Mouse (Mus musculus) liver, embryonic 16.5 days (tissue): ENCODE data around the gene 4930558C23Rik. TPM values are rescaled to one million over a fixed set of nuclear protein-coding genes. Genes with fewer than 3 reads are reported as not detected.
"Not testable (repeated sequence)": the region's sequence is repeated elsewhere in the genome, so short reads cannot be mapped to it uniquely, and the experiment has no call there.

Experiments
- ATAC-seq: fragments of 200-750 bp; cut with Nextera tagmentation; 2 replicates; pipeline ENCODE4 v1.8.0; 2017; ENCODE audit warnings: low read depth, mild to moderate bottlenecking, moderate number of reproducible peaks, moderate library complexity
- H3K27ac ChIP-seq: fragments of 300-500 bp; sonication (generic); 2 replicates; pipeline ENCODE4 v1.5.1; 2014; ENCODE audit warnings: mild to moderate bottlenecking, low read length
- H3K27me3 ChIP-seq: fragments of 300-500 bp; sonication (generic); 2 replicates; pipeline ENCODE4 v1.6.1; 2014; ENCODE audit warnings: low read depth, low read length, mixed read lengths; ENCODE audit not compliant: control insufficient read depth, insufficient read depth
- H3K36me3 ChIP-seq: fragments of 300-500 bp; sonication (generic); 2 replicates; pipeline ENCODE4 v1.6.1; 2014; ENCODE audit warnings: mild to moderate bottlenecking; ENCODE audit not compliant: control insufficient read depth, insufficient read depth
- H3K4me1 ChIP-seq: fragments of 300-500 bp; sonication (generic); 2 replicates; pipeline ENCODE4 v1.6.1; 2014; ENCODE audit warnings: low read depth, low read length, mixed read lengths; ENCODE audit not compliant: control insufficient read depth
- H3K4me2 ChIP-seq: fragments of 300-500 bp; sonication (generic); 2 replicates; pipeline ENCODE4 v1.6.1; 2014; ENCODE audit warnings: low read depth, low read length, mixed read lengths
- H3K4me3 ChIP-seq: fragments of 300-500 bp; sonication (generic); 2 replicates; pipeline ENCODE4 v1.5.1; 2014; ENCODE audit warnings: low read depth, mild to moderate bottlenecking, low read length
- H3K9ac ChIP-seq: fragments of 300-500 bp; sonication (generic); 2 replicates; pipeline ENCODE4 v1.6.1; 2014; ENCODE audit warnings: low read depth, low read length
- H3K9me3 ChIP-seq: fragments of 300-500 bp; sonication (generic); replicated peaks from 2 replicates; pipeline ENCODE4 v1.6.1; 2016; ENCODE audit warnings: low read length; ENCODE audit not compliant: control insufficient read depth
- whole genome bisulfite sequencing: fragments of 180-500 bp; shearing (Covaris S2); extraction: QIAGEN DNeasy Blood & Tissue Kit; methylation state at CpG from one replicate; pipeline ENCODE4 v1.1.7; 2014; ENCODE audit not compliant: insufficient replicate concordance; 5-methylcytosine and 5-hydroxymethylcytosine counted together
- polyA plus RNA-seq: library from polyadenylated mRNA; unstranded; fragments of >200 nt; fragmentation: Nextera tagmentation; extraction: Ambion mirVana; gene quantifications from 2 replicates; pipeline ENCODE4 v1.2.1, GENCODE M21; 2015

4930558C23Rik gene
- polyA plus RNA-seq, 1 experiment from 2014 or later: not detected

- Histone ChIP-seq H3K4me3 (peak overlapping the region; percentile 66), H3K4me2 (peak overlapping the region; percentile 68)
- WGBS: 12% methylated on average over 7 of the region's 19 CpGs
- H3K36me3 ChIP-seq, ATAC-seq, H3K27me3 ChIP-seq, H3K27ac ChIP-seq, H3K9ac ChIP-seq, H3K9me3 ChIP-seq, H3K4me1 ChIP-seq: not testable (repeated sequence)
Measured at GRCm38 (mm10) chr3:95355911-95356544, 46.6 kb downstream of the 4930558C23Rik start.

- Histone ChIP-seq H3K27me3 (no peaks in the 10 kb centered on the region), H3K36me3 (peaks cover 39% of the 10 kb centered on the region), H3K9me3 (no peaks in the 10 kb centered on the region; the same call in 1 of the 2 replicates), H3K9ac (no peak overlapping the region), H3K4me1 (no peaks in the 10 kb centered on the region), H3K27ac (no peak overlapping the region), H3K4me3 (no peak overlapping the region), H3K4me2 (no peak overlapping the region)
- ATAC-seq: no peak
Measured at GRCm38 (mm10) chr3:95349491-95349890, 53.1 kb downstream of the 4930558C23Rik start.

- not testable (repeated sequence) for H3K27me3 ChIP-seq, ATAC-seq, H3K9me3 ChIP-seq, H3K4me2 ChIP-seq, H3K27ac ChIP-seq, H3K4me3 ChIP-seq, H3K9ac ChIP-seq, H3K4me1 ChIP-seq
- H3K36me3 ChIP-seq: peaks cover 38% of the 10 kb centered on the region
- WGBS: 85% methylated on average over 5 of the region's 5 CpGs
Measured at GRCm38 (mm10) chr3:95348343-95348742, 54.3 kb downstream of the 4930558C23Rik start.

DNA sequence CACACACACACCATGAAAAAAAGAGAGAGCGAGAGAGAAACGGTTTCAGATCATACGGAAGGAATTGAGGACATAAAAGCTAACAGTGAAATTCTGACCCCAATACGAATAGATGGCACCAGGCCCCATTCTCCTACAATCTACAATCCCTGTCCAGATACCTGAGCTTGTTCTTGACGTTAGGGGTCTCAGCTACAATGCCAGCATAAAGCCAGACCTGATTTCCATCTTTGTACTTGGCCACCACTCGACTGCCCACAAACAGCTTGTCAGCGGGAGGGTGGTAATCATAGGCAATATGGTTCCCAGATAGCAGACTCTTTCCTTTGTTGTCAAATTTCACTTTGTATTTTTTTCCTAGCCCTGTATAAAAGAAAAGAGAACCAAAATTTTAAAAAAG is 56.2 kb downstream of the 4930558C23Rik start:
- no peaks in the 10 kb centered on the region for H3K27me3 ChIP-seq
- H3K27ac ChIP-seq: no peak overlapping the region
- no peak overlapping the region for H3K9ac ChIP-seq
- no peak overlapping the region for H3K4me3 ChIP-seq
- ATAC-seq: no peak
- 80% methylated on average over 7 of the region's 7 CpGs for WGBS
- H3K36me3 ChIP-seq: peaks cover 40% of the 10 kb centered on the region
- no peaks in the 10 kb centered on the region for H3K4me1 ChIP-seq
- H3K9me3 ChIP-seq: no peaks in the 10 kb centered on the region; the same call in 1 of the 2 replicates
- H3K4me2 ChIP-seq: no peak overlapping the region

DNA sequence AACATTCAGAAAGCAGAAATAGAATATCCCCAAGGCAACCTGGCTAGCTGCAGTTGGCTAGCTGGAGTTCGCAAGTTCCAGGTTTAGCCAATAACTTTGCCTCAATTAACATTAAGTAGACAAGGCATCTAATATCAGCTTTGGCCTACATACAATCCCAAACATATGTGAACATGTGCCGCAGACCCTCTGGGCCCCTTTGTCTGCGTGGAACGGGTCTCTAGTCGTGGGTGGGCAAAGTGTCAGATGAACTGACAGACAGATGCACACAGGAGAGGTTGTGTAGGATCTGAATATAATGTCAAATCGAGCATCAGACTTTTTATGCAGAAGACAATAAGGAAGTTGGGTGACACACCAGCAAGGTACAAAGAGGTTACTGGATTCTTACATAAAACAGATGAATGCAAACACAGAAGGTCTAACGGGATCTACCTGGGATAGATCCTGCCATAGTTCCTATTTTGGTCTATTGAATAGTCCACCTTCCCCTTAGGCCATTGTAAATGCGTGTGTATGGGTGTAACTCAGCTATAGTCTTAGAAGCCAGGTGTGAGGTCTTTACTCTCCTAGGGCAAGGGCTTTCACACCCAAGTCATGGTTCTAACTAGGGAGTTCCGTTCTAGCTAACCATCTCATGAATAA is 59.2 kb downstream of the 4930558C23Rik start:
- H3K9ac ChIP-seq, H3K4me1 ChIP-seq, ATAC-seq, H3K4me3 ChIP-seq, H3K9me3 ChIP-seq, H3K27me3 ChIP-seq, H3K4me2 ChIP-seq, H3K27ac ChIP-seq: not testable (repeated sequence)
- H3K36me3 ChIP-seq: peaks cover 53% of the 10 kb centered on the region
- 82% methylated on average over 9 of the region's 9 CpGs for WGBS

DNA sequence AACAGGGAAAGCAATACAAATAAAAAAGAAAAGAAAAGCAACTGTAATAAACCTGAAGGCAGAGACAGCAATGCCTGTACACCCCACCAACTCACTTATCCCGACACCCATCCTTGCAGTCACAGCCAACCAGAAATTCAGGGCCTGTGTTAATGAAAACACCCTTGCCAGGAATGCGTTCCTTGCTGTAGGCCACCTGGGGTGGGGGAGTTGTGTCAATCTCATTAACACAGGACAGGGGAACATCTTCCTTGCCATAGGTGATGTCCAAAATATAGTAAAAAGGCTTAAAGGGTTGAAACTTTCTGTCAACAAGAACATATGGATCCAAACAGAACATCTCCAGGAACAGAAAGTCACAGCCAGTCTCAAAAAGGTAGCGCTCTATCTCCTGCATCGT is 64.4 kb downstream of the 4930558C23Rik start:
- H3K36me3 ChIP-seq: peaks cover 54% of the 10 kb centered on the region
- H3K4me1 ChIP-seq: no peaks in the 10 kb centered on the region
- WGBS: 87% methylated on average over 4 of the region's 4 CpGs

DNA sequence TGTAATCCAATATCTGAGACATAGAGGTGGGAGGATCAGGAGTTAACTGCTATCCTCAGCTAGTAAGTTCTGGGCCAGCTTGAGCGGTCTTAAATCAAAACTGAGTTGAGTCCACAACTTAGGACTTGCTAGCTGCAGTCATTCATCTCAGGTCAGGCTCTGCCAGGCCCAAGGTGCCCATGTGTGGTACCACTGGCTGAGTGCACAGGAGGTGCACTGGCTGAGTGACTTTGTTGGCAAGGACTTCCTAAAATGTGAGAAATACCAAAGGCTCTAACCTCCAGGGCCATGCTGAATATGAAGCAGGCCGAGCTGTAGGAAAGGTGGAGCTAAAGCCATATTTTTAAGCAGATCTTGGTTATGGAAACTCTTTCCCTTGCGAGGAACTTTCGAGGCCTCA is 65.3 kb downstream of the 4930558C23Rik start:
- H3K4me2 ChIP-seq: no peak overlapping the region
- H3K27ac ChIP-seq: no peak overlapping the region
- H3K27me3 ChIP-seq: no peaks in the 10 kb centered on the region
- WGBS: 83% methylated on average over 4 of the region's 4 CpGs
- H3K4me3 ChIP-seq: no peak overlapping the region
- no peaks in the 10 kb centered on the region for H3K9me3 ChIP-seq
- no peak for ATAC-seq
- H3K36me3 ChIP-seq: peaks cover 54% of the 10 kb centered on the region
- H3K4me1 ChIP-seq: no peaks in the 10 kb centered on the region
- no peak overlapping the region for H3K9ac ChIP-seq

More for the DNA sequence above, 64.4 kb downstream of the 4930558C23Rik start:
- Histone ChIP-seq H3K27ac (no peak overlapping the region), H3K4me3 (no peak overlapping the region), H3K9me3 (no peaks in the 10 kb centered on the region), H3K4me2 (no peak overlapping the region), H3K9ac (no peak overlapping the region), H3K27me3 (no peaks in the 10 kb centered on the region)
- no peak for ATAC-seq

Other genes starting within 250 kb of the 4930558C23Rik start
- 0.19 and 0.20 TPM in 2 replicates for gene Sema6c, start 242.4 kb downstream of the 4930558C23Rik start, polyA plus RNA-seq
- gene Gabpb2, start 184.9 kb downstream of the 4930558C23Rik start, polyA plus RNA-seq: 6.6 and 7.0 TPM in 2 replicates
- 36.4 and 37.3 TPM in 2 replicates for gene Cdc42se1, start 174.1 kb downstream of the 4930558C23Rik start, polyA plus RNA-seq
- gene Mllt11, start 170.7 kb downstream of the 4930558C23Rik start, polyA plus RNA-seq: 1.8 and 2.0 TPM in 2 replicates
- 0.07 TPM in 2 replicates for gene Gm128, start 161.2 kb downstream of the 4930558C23Rik start, polyA plus RNA-seq
- gene Bnipl, start 151.6 kb downstream of the 4930558C23Rik start, polyA plus RNA-seq: not detected in 2 replicates
- gene Mindy1, start 121.5 kb downstream of the 4930558C23Rik start, polyA plus RNA-seq: 21.5 and 23.2 TPM in 2 replicates
- 8.8 and 9.5 TPM in 2 replicates for gene Prune1, start 120.8 kb downstream of the 4930558C23Rik start, polyA plus RNA-seq
- 2.2 and 2.5 TPM in 2 replicates for gene Anxa9, start 95.7 kb downstream of the 4930558C23Rik start, polyA plus RNA-seq
- 111 and 117 TPM in 2 replicates for gene Cers2, start 88.0 kb downstream of the 4930558C23Rik start, polyA plus RNA-seq
- 12.2 and 13.0 TPM in 2 replicates for gene Setdb1, start 45.6 kb downstream of the 4930558C23Rik start, polyA plus RNA-seq
- 16.7 and 16.9 TPM in 2 replicates for gene Arnt, start 31.5 kb upstream of the 4930558C23Rik start, polyA plus RNA-seq
- 1.0 and 1.3 TPM in 2 replicates for gene Ctsk, start 96.4 kb upstream of the 4930558C23Rik start, polyA plus RNA-seq
- 38.4 and 38.5 TPM in 2 replicates for gene Ctss, start 123.9 kb upstream of the 4930558C23Rik start, polyA plus RNA-seq
- gene Hormad1, start 156.8 kb upstream of the 4930558C23Rik start, polyA plus RNA-seq: not detected in 2 replicates
- gene Golph3l, start 186.1 kb upstream of the 4930558C23Rik start, polyA plus RNA-seq: 31.4 and 33.2 TPM in 2 replicates
- gene Ensa, start 222.2 kb upstream of the 4930558C23Rik start, polyA plus RNA-seq: 32.8 and 33.4 TPM in 2 replicates